Mouse (Mus musculus) hindbrain, embryonic 14.5 days (tissue): ENCODE data around the gene Gm4177. TPM values are rescaled to one million over a fixed set of nuclear protein-coding genes. Genes with fewer than 3 reads are reported as not detected.
"Not testable (repeated sequence)": the region's sequence is repeated elsewhere in the genome, so short reads cannot be mapped to it uniquely, and the experiment has no call there.

Experiments
- ATAC-seq: fragments of 200-750 bp; cut with Nextera tagmentation; 2 replicates; pipeline ENCODE4 v1.8.0; 2017; ENCODE audit warnings: moderate number of reproducible peaks, mild to moderate bottlenecking, moderate TSS enrichment, moderate library complexity; ENCODE audit not compliant: low FRiP score
- DNase-seq: peaks from one replicate; pipeline ENCODE4 v3.0.0-alpha.2; 2015; ENCODE audit warnings: low spot score
- H3K27ac ChIP-seq: fragments of 300-500 bp; sonication (generic); 2 replicates; pipeline ENCODE4 v1.5.1; 2014; ENCODE audit warnings: mild to moderate bottlenecking, moderate library complexity
- H3K27me3 ChIP-seq: fragments of 300-500 bp; sonication (generic); 2 replicates; pipeline ENCODE4 v1.6.1; 2014; ENCODE audit warnings: mild to moderate bottlenecking, low read length, mixed read lengths; ENCODE audit not compliant: control insufficient read depth, insufficient read depth
- H3K36me3 ChIP-seq: fragments of 300-500 bp; sonication (generic); replicated peaks from 2 replicates; pipeline ENCODE4 v1.6.1; 2014; ENCODE audit not compliant: control insufficient read depth, insufficient read depth
- H3K4me1 ChIP-seq: fragments of 300-500 bp; sonication (generic); replicated peaks from 2 replicates; pipeline ENCODE4 v1.6.1; 2014; ENCODE audit warnings: antibody characterized with exemption, low read length, mixed read lengths; ENCODE audit not compliant: control insufficient read depth, insufficient read depth
- H3K4me2 ChIP-seq: fragments of 300-500 bp; sonication (generic); replicated peaks from 2 replicates; pipeline ENCODE4 v1.6.1; 2014; ENCODE audit warnings: mild to moderate bottlenecking, moderate library complexity
- H3K4me3 ChIP-seq: fragments of 300-500 bp; sonication (generic); replicated peaks from 2 replicates; pipeline ENCODE4 v1.5.1; 2014; ENCODE audit warnings: mild to moderate bottlenecking, low read length
- H3K9ac ChIP-seq: fragments of 300-500 bp; sonication (generic); 2 replicates; pipeline ENCODE4 v1.6.1; 2014
- H3K9me3 ChIP-seq: fragments of 300-500 bp; sonication (generic); 2 replicates; pipeline ENCODE4 v1.6.1; 2016; ENCODE audit warnings: low read length; ENCODE audit not compliant: control insufficient read depth
- WGBS: fragments of 180-500 bp; shearing (Covaris S2); extraction: QIAGEN DNeasy Blood & Tissue Kit; methylation state at CpG from one replicate; pipeline ENCODE4 v1.1.7; 2014; 5-methylcytosine and 5-hydroxymethylcytosine counted together
- polyA plus RNA-seq: library from polyadenylated mRNA; unstranded; fragments of >200 nt; fragmentation: Nextera tagmentation; extraction: Ambion mirVana; gene quantifications from 2 replicates; pipeline ENCODE4 v1.2.1, GENCODE M21; 2014

The Gm4177 gene
- polyA plus RNA-seq = not detected in 2 replicates

- ATAC-seq, H3K9ac ChIP-seq: not testable (repeated sequence)
- no CpG with 5 or more reads among the region's 3 CpGs for WGBS
Observed at GRCm38 (mm10) chr7:21796628-21797027, at the start of gene Gm4177. TSS of gene Gm4177 (minus strand) at chr7:21796728.

GRCm38 (mm10) chr7:21844167-21844566 lies 47.6 kb upstream of the Gm4177 start, which contains the start of gene Gm5725:
TSS of gene Gm5725 (minus strand) at chr7:21844267.
- not testable (repeated sequence) for H3K4me3 ChIP-seq, H3K36me3 ChIP-seq, H3K27me3 ChIP-seq, H3K27ac ChIP-seq, DNase-seq, H3K4me1 ChIP-seq, H3K9me3 ChIP-seq, ATAC-seq, H3K4me2 ChIP-seq, H3K9ac ChIP-seq
- WGBS = no CpG with 5 or more reads among the region's 1 CpGs

More at GRCm38 (mm10) chr7:21796628-21797027, at the start of gene Gm4177:
- H3K36me3 ChIP-seq, H3K27me3 ChIP-seq, H3K4me2 ChIP-seq, H3K27ac ChIP-seq, DNase-seq, H3K4me3 ChIP-seq, H3K9me3 ChIP-seq, H3K4me1 ChIP-seq: not testable (repeated sequence)

GRCm38 (mm10) chr7:21832051-21832450 lies 35.5 kb upstream of the Gm4177 start, which contains the start of gene Vmn1r135:
TSS of gene Vmn1r135 (plus strand) at chr7:21832351.
- not testable (repeated sequence) for ATAC-seq, DNase-seq
- whole genome bisulfite sequencing = no CpG with 5 or more reads among the region's 1 CpGs

GRCm38 (mm10) chr7:21761375-21761774 lies 35.2 kb downstream of the Gm4177 start, which contains the start of gene Gm4175:
TSS of gene Gm4175 (minus strand) at chr7:21761475.
- H3K27ac ChIP-seq, H3K4me1 ChIP-seq, H3K4me2 ChIP-seq, H3K9me3 ChIP-seq, H3K4me3 ChIP-seq, DNase-seq, H3K36me3 ChIP-seq, H3K27me3 ChIP-seq, H3K9ac ChIP-seq, ATAC-seq: not testable (repeated sequence)
- WGBS = no CpG with 5 or more reads among the region's 5 CpGs

More at GRCm38 (mm10) chr7:21832051-21832450, 35.5 kb upstream of the Gm4177 start, which contains the start of gene Vmn1r135:
- not testable (repeated sequence) for H3K27ac ChIP-seq, H3K36me3 ChIP-seq, H3K4me1 ChIP-seq, H3K4me3 ChIP-seq, H3K9ac ChIP-seq, H3K4me2 ChIP-seq, H3K9me3 ChIP-seq, H3K27me3 ChIP-seq

Other genes starting within 250 kb of the Gm4177 start
- gene Vmn1r132, start 182.6 kb downstream of the Gm4177 start, polyA plus RNA-seq = not detected in 2 replicates
- gene Gm4175, start 35.3 kb downstream of the Gm4177 start, polyA plus RNA-seq = not detected in 2 replicates
- not detected in 2 replicates for gene Vmn1r135, start 35.6 kb upstream of the Gm4177 start, polyA plus RNA-seq
- not detected in 2 replicates for gene Gm5725, start 47.5 kb upstream of the Gm4177 start, polyA plus RNA-seq
- gene Gm5891, start 124.6 kb upstream of the Gm4177 start, polyA plus RNA-seq = not detected in 2 replicates
- not detected in 2 replicates for gene Vmn1r137, start 197.9 kb upstream of the Gm4177 start, polyA plus RNA-seq
- not detected in 2 replicates for gene Vmn1r138, start 232.2 kb upstream of the Gm4177 start, polyA plus RNA-seq